8 mouse cellular contexts compared by ENCODE assay signal in genomic region chrX:150440505-150441338, GRCm38 (mm10). TPM values are rescaled to one million over a fixed set of nuclear protein-coding genes. Genes with fewer than 3 reads are reported as not detected.
DNase-seq lines count a peak whose midpoint lies in the region; ATAC-seq and TF ChIP-seq lines count a peak whose summit lies in the region.

No protein-coding gene starts in this region.

- H3K79me2 ChIP-seq in liver, adult 2 months (ENCODE audit: control insufficient read depth, insufficient read depth, low read length) = no peaks in the 10 kb centered on the region

- DNase-seq in B cell, adult 2 months = peak; percentile 63 to 67
- peak; percentile 79 for DNase-seq in brain, embryonic 18.5 days (ENCODE audit: low read depth, low spot score)
- DNase-seq in fibroblast of lung, adult 2 months (ENCODE audit: low read depth) = peak; percentile 36
- peak; percentile 86 for DNase-seq in kidney, postnatal 10 days
- DNase-seq in liver, adult 2 months (ENCODE audit: extremely low read depth, low read depth, low spot score) = peak; percentile 53
- peak; percentile 76 for DNase-seq in naive thymus-derived CD4-positive, alpha-beta T cell, adult 2 months (ENCODE audit: low read depth)
- DNase-seq in spleen, postnatal 36 days (ENCODE audit: low spot score in 2 of 2) = peak; percentile 45 to 57

- H3K4me3 ChIP-seq in heart, embryonic 15.5 days = peak overlapping the region; percentile 46
- H3K4me3 ChIP-seq in liver, adult 2 months (ENCODE audit: insufficient read depth, low read depth, low read length) = peak overlapping the region; percentile 37

- peak; percentile 70; the same call in 1 of the 2 replicates for ATAC-seq in heart, embryonic 15.5 days (replicated peaks; ENCODE audit: insufficient number of reproducible peaks, insufficient read depth, low FRiP score, low read depth)

- no peak overlapping the region for H3K27ac ChIP-seq in heart, embryonic 15.5 days
- no peak overlapping the region for H3K27ac ChIP-seq in liver, adult 2 months (replicated peaks; ENCODE audit: insufficient read depth, low read depth, low read length)

- TF ChIP-seq CTCF in liver, adult 2 months (IDR thresholded peaks at IDR 0.05; ENCODE audit: low read depth, low read length) = no peak

- H3K9me3 ChIP-seq in heart, embryonic 15.5 days (replicated peaks) = no peaks in the 10 kb centered on the region

- H3K4me2 ChIP-seq in heart, embryonic 15.5 days = peak overlapping the region; percentile 61

- H3K9ac ChIP-seq in heart, embryonic 15.5 days = peak overlapping the region; percentile 21; the same call in 1 of the 2 replicates
- H3K9ac ChIP-seq in liver, adult 2 months (ENCODE audit: low read depth, low read length) = no peak overlapping the region

- WGBS in heart, embryonic 15.5 days = 20% methylated on average over 18 of the region's 18 CpGs
- 24% methylated on average over 18 of the region's 18 CpGs for WGBS in liver, adult 2 months

- TF ChIP-seq POLR2A in liver, adult 2 months (IDR thresholded peaks at IDR 0.05; ENCODE audit: extremely low read depth, insufficient read depth, low read length) = no peak

- no peaks in the 10 kb centered on the region for H3K36me3 ChIP-seq in heart, embryonic 15.5 days
- H3K36me3 ChIP-seq in liver, adult 2 months (ENCODE audit: control insufficient read depth, insufficient read depth, low read length) = no peaks in the 10 kb centered on the region

- no peaks in the 10 kb centered on the region for H3K4me1 ChIP-seq in heart, embryonic 15.5 days (replicated peaks)
- H3K4me1 ChIP-seq in liver, adult 2 months (ENCODE audit: control insufficient read depth, insufficient read depth, low read length) = no peaks in the 10 kb centered on the region

- H3K27me3 ChIP-seq in heart, embryonic 15.5 days = no peaks in the 10 kb centered on the region
- no peaks in the 10 kb centered on the region for H3K27me3 ChIP-seq in liver, adult 2 months (ENCODE audit: control insufficient read depth, insufficient read depth, low read length)

RNA-seq across cellular contexts. Expression of gene Tmem29, which starts 18.2 kb away (rescaled TPM):
- 15.3 and 16.1 TPM in 2 replicates for polyA plus RNA-seq in heart, embryonic 15.5 days (2015; fragmentation: Nextera tagmentation; extraction: Ambion mirVana)
- total RNA-seq in liver, adult 2 months (2014; rRNA removed) = 13.0 and 18.5 TPM in 2 replicates
- 3.0 and 3.4 TPM in 2 replicates for polyA plus RNA-seq in liver, adult 2 months (2012; rRNA removed)

Comparison
In these comparisons a context has a peak if more than half of its experiments do, and no peak if none do; other contexts are left out.
1. DNase-seq: peak in every context shown above with its lines; median percentile 86 in kidney, postnatal 10 days; 79 in brain, embryonic 18.5 days; 76 in naive thymus-derived CD4-positive, alpha-beta T cell, adult 2 months; 65 in B cell, adult 2 months; 53 in liver, adult 2 months; 51 in spleen, postnatal 36 days; 36 in fibroblast of lung, adult 2 months.